Mouse (Mus musculus): ENCODE measurements around the gene Pdxk. TPM values are rescaled to one million over a fixed set of nuclear protein-coding genes. Genes with fewer than 3 reads are reported as not detected.

Pdxk gene
- polyA plus RNA-seq, 1 experiment from 2014 or later = 12.4 TPM

DNA sequence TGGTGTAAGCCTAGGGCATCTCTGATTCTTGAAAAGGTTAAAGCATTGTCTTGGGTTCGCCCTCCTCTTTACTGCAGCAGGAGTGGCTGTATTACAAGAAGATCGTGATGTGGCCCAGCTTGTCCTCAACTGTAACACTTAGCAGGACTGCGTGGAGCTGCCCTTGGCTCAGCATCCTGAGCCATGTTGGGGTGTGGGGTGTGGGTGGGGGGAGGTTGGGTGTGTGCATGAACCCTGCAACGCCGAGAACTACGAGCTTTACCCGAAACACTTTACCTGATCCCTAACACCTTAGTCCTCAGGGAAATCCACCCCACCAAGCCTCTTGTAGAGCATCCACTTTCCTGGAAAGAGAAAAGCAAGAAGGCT is 51.6 kb downstream of the Pdxk start:
- ATAC-seq (ENCODE audit: insufficient read depth, low FRiP score) = peak; percentile 18; the same call in 1 of the 2 replicates
- peak overlapping the region; percentile 85 for H3K4me2 ChIP-seq (ENCODE audit: low read depth, low read length)
- peaks cover 13% of the 10 kb centered on the region; the same call in 1 of the 2 replicates for H3K4me1 ChIP-seq (ENCODE audit: control insufficient read depth, insufficient read depth, low read length)
- WGBS = 34% methylated on average over 7 of the region's 7 CpGs
- H3K27ac ChIP-seq (ENCODE audit: low read length) = no peak overlapping the region
- no peaks in the 10 kb centered on the region for H3K9me3 ChIP-seq (replicated peaks; ENCODE audit: control insufficient read depth, low read length)
- peak overlapping the region; percentile 100 for H3K4me3 ChIP-seq (replicated peaks; ENCODE audit: low read length)
- H3K36me3 ChIP-seq (ENCODE audit: control insufficient read depth, insufficient read depth, low read length) = 0 out of 2 replicates have a peak, but pooled peaks cover 6% of the 10 kb centered on the region
- H3K9ac ChIP-seq (ENCODE audit: low read length) = peak overlapping the region; percentile 92
- no peaks in the 10 kb centered on the region for H3K27me3 ChIP-seq (ENCODE audit: control insufficient read depth, insufficient read depth, low read length)

DNA sequence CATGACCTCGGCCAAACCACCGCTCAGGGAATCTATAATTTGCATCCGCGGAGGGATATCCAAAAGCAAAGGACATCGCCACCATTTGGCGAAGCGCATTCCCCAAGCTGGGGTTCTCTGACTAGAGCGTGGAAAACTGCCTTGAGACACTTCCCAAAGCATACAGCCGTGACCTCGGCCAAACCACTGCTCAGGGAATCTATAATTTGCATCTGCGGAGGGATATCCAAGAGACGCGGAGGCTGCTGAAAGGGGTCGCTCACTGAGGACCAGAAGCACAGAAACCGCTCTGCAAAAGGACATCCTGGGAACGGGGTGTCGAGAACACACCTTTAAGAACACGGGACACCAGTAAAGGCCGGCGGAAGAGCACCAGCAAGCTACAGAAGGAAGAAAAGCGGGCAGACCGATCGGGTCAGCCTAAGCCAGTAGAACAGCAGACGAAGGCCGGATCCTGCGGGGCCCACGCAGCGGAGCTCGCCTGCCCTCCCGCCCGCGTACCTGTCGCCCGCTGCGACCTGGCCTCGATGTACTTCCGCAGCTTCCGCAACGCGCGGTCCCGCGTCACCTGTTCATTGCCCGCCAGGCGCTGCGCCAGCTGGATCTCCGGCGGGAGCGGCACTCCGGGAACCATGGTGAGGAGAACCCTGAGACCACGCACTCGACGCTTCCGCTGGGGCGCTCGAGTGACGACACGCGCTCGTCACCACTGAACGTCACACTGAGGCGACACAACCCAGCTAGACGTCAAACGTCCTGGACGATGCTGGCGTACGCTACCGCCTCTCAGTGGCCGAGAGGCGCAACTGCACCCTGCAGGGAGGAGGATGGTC is 52.2 kb downstream of the Pdxk start, which contains the start of gene Rrp1:
Gene Rrp1, minus strand, starts transcription at position 725 of the 833 bp plus-strand sequence.
- Histone ChIP-seq H3K4me3 (replicated peaks; ENCODE audit: low read length) (peak within 1 kb of the TSS; percentile 100), H3K9me3 (replicated peaks; ENCODE audit: control insufficient read depth, low read length) (no peaks in the 10 kb centered on the region), H3K27ac (ENCODE audit: low read length) (peak within 1 kb of the TSS; percentile 88), H3K36me3 (ENCODE audit: control insufficient read depth, insufficient read depth, low read length) (0 out of 2 replicates have a peak, but pooled peaks cover 8% of the 10 kb centered on the region), H3K4me1 (ENCODE audit: control insufficient read depth, insufficient read depth, low read length) (peaks cover 13% of the 10 kb centered on the region; the same call in 1 of the 2 replicates), H3K27me3 (ENCODE audit: control insufficient read depth, insufficient read depth, low read length) (no peaks in the 10 kb centered on the region), H3K9ac (ENCODE audit: low read length) (peak within 1 kb of the TSS; percentile 92), H3K4me2 (ENCODE audit: low read depth, low read length) (peak within 1 kb of the TSS; percentile 85)
- WGBS = 0% methylated on average over 70 of the region's 70 CpGs
- ATAC-seq (ENCODE audit: insufficient read depth, low FRiP score) = peak; percentile 93

DNA sequence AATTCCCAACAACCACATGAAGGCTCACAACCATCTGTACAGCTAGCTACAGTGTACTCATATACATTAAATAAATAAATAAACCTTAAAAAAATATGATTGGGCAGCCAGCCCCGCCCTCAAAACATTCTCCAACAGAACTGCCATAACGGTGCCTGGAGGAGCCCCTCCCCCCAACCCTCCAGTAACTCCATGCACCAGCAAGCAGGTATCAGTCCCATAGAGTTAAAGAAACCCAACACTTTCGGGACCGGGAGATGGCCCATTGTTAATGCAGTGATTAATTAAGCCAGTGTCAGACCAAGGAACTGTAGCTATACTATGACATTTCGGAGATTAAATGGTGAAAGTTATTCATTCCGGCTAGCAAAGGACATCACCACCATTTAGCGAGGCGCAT is 52.9 kb downstream of the Pdxk start:
- H3K4me1 ChIP-seq (ENCODE audit: control insufficient read depth, insufficient read depth, low read length) = peaks cover 13% of the 10 kb centered on the region; the same call in 1 of the 2 replicates
- WGBS = 11% methylated on average over 8 of the region's 8 CpGs
- peaks cover 13% of the 10 kb centered on the region; the same call in 1 of the 2 replicates for H3K36me3 ChIP-seq (ENCODE audit: control insufficient read depth, insufficient read depth, low read length)
- no peaks in the 10 kb centered on the region for H3K9me3 ChIP-seq (replicated peaks; ENCODE audit: control insufficient read depth, low read length)
- peak overlapping the region; percentile 92 for H3K9ac ChIP-seq (ENCODE audit: low read length)
- H3K4me3 ChIP-seq (replicated peaks; ENCODE audit: low read length) = peak overlapping the region; percentile 100
- H3K4me2 ChIP-seq (ENCODE audit: low read depth, low read length) = peak overlapping the region; percentile 85
- ATAC-seq (ENCODE audit: insufficient read depth, low FRiP score) = no peak
- H3K27me3 ChIP-seq (ENCODE audit: control insufficient read depth, insufficient read depth, low read length) = no peaks in the 10 kb centered on the region
- no peak overlapping the region for H3K27ac ChIP-seq (ENCODE audit: low read length)

DNA sequence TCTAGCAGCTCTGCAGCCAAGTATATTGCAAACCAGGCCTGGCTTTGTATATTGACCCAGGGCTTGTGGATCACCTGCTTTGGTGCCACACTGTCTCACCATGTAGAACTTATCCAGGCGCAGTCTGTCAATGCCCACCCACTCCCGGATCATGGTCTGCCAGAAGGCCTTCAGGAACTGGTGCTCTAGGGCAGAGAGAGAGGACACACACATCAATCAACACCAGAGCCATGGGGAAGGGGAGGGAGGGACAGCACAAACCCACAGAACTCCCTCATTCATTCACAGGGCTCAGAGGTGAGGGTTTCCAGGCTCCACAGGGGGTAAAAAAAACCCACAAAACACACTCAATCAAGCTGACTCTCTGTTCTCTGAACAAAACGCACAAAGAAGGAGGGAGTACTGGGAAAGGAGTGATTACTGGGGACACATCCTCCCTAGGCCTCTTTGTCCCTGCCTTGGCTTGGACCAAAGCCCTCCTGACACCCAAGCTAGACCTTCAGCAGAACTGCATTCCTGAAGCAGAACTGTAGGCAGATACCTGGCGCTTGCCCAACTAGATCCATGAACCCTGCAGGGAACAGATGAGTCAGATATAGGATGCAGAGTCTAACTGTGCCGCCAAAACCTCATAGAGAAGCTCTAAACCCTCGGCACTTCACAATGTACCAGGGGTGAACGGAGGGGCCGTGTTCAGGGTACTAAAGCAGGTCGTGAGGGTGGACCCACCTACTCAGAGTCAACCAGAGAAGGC is 55.6 kb downstream of the Pdxk start:
- Histone ChIP-seq H3K36me3 (ENCODE audit: control insufficient read depth, insufficient read depth, low read length) (peaks cover 26% of the 10 kb centered on the region; the same call in 1 of the 2 replicates), H3K27ac (ENCODE audit: low read length) (no peak overlapping the region), H3K9ac (ENCODE audit: low read length) (no peak overlapping the region), H3K9me3 (replicated peaks; ENCODE audit: control insufficient read depth, low read length) (no peaks in the 10 kb centered on the region), H3K27me3 (ENCODE audit: control insufficient read depth, insufficient read depth, low read length) (no peaks in the 10 kb centered on the region), H3K4me3 (replicated peaks; ENCODE audit: low read length) (no peak overlapping the region), H3K4me1 (ENCODE audit: control insufficient read depth, insufficient read depth, low read length) (peaks cover 13% of the 10 kb centered on the region; the same call in 1 of the 2 replicates), H3K4me2 (ENCODE audit: low read depth, low read length) (no peak overlapping the region)
- 87% methylated on average over 9 of the region's 9 CpGs for WGBS
- no peak for ATAC-seq (ENCODE audit: insufficient read depth, low FRiP score)

DNA sequence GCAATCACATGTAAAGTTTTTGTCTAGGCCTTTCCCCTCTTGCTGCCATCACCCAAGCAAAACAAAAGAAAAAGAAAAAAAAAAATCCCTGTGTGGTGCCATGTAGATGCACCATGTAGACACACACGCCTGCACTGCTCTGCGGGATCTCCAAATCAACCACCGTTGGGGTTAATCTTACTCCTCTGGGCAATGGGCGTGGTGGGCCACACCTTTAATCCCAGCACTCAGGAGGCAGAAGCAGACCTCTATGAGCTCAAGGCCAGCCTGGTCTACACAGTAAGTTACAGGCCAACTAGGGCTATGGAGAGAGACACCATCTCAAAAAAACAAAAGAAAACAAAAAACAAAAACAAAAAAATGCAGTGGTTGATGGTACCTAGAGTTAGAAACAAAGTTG is 57.6 kb downstream of the Pdxk start:
- Histone ChIP-seq H3K36me3 (ENCODE audit: control insufficient read depth, insufficient read depth, low read length) (peaks cover 37% of the 10 kb centered on the region; the same call in 1 of the 2 replicates), H3K27me3 (ENCODE audit: control insufficient read depth, insufficient read depth, low read length) (no peaks in the 10 kb centered on the region), H3K9ac (ENCODE audit: low read length) (no peak overlapping the region), H3K9me3 (replicated peaks; ENCODE audit: control insufficient read depth, low read length) (no peaks in the 10 kb centered on the region), H3K4me1 (ENCODE audit: control insufficient read depth, insufficient read depth, low read length) (peaks cover 7% of the 10 kb centered on the region; the same call in 1 of the 2 replicates), H3K27ac (ENCODE audit: low read length) (no peak overlapping the region), H3K4me3 (replicated peaks; ENCODE audit: low read length) (no peak overlapping the region), H3K4me2 (ENCODE audit: low read depth, low read length) (no peak overlapping the region)
- no peak for ATAC-seq (ENCODE audit: insufficient read depth, low FRiP score)
- 93% methylated on average over 4 of the region's 4 CpGs for WGBS

DNA sequence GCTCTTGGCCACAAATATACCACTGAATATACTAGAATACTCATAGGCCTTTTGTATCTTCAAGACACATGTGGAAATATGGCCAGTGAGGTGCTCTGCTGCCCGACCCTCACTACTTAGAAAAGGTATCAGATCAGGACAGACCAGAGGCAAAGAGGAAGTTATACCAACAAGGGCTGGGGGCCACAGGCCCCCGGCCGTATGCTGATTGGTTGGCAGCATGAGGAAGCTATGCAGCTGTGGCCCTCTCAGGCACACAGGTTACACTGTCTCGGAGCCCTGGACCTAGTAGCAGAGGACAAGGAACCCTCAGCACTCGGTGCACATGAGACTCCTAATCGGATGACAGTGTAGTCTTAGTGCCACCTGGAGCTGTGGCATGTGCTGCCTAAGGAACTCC is 58.6 kb downstream of the Pdxk start:
- WGBS = 82% methylated on average over 6 of the region's 6 CpGs
- H3K36me3 ChIP-seq (ENCODE audit: control insufficient read depth, insufficient read depth, low read length) = peaks cover 42% of the 10 kb centered on the region

DNA sequence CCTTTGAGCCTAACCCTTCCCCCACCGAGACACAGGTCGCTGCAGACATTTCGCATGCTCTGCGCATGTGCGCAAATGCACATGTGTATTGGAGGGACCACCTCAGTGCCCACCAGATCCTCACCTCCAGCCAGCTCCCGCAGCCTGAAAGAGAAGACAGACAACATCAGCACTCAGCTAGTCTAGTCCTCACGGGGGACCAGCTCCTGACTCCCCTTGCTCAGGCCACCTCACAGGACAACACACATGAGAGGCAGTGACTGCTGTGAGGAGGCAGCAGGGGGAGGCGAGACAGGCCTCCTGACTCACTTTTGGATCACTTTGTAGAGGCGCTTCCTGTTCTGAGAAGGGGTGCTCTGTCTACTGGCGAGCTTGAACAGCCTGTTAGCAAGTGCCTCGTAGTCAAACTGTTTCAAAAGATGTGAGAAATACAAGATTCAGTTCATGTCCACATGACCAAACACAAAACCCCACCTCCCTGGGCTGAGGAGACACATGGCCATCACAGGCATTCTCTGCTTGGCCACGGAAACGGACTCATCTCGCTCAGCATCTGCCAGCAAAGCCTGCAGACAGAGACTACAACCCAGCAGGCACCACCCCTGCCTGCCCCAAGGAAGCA is 62.4 kb downstream of the Pdxk start:
- H3K9ac ChIP-seq (ENCODE audit: low read length) = no peak overlapping the region
- H3K27ac ChIP-seq (ENCODE audit: low read length) = no peak overlapping the region
- no peaks in the 10 kb centered on the region; the same call in 1 of the 2 replicates for H3K9me3 ChIP-seq (replicated peaks; ENCODE audit: control insufficient read depth, low read length)
- no peaks in the 10 kb centered on the region for H3K27me3 ChIP-seq (ENCODE audit: control insufficient read depth, insufficient read depth, low read length)
- H3K36me3 ChIP-seq (ENCODE audit: control insufficient read depth, insufficient read depth, low read length) = peaks cover 37% of the 10 kb centered on the region
- H3K4me3 ChIP-seq (replicated peaks; ENCODE audit: low read length) = no peak overlapping the region
- H3K4me1 ChIP-seq (ENCODE audit: control insufficient read depth, insufficient read depth, low read length) = no peaks in the 10 kb centered on the region
- ATAC-seq (ENCODE audit: insufficient read depth, low FRiP score) = no peak
- no peak overlapping the region for H3K4me2 ChIP-seq (ENCODE audit: low read depth, low read length)
- 92% methylated on average over 14 of the region's 14 CpGs for WGBS

More for the DNA sequence above, 58.6 kb downstream of the Pdxk start:
- H3K9ac ChIP-seq (ENCODE audit: low read length) = no peak overlapping the region
- H3K4me3 ChIP-seq (replicated peaks; ENCODE audit: low read length) = no peak overlapping the region
- H3K4me1 ChIP-seq (ENCODE audit: control insufficient read depth, insufficient read depth, low read length) = no peaks in the 10 kb centered on the region; the same call in 1 of the 2 replicates
- H3K27ac ChIP-seq (ENCODE audit: low read length) = no peak overlapping the region
- no peak overlapping the region for H3K4me2 ChIP-seq (ENCODE audit: low read depth, low read length)
- ATAC-seq (ENCODE audit: insufficient read depth, low FRiP score) = no peak
- no peaks in the 10 kb centered on the region for H3K9me3 ChIP-seq (replicated peaks; ENCODE audit: control insufficient read depth, low read length)
- no peaks in the 10 kb centered on the region for H3K27me3 ChIP-seq (ENCODE audit: control insufficient read depth, insufficient read depth, low read length)

DNA sequence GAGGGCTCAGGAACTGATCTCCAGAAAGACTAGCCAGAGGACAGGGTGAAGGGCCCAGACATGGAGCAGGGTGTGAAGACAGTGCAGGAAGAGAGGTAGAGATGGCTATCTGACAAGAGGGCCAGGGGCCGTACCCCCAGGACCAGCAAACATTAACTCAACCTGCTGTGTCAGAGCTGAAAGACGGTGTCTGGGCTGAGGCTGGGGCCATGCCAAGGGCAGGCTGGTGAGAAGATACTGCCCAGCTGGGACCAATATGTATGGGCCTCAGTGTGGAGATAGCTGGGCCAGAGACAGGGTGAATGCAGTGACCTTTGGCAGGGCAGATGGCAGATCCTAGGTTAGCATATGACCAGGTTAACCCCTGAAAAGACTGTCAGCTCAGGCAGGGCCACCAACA is 63.6 kb downstream of the Pdxk start:
- WGBS = 83% methylated on average over 2 of the region's 2 CpGs
- no peak overlapping the region for H3K4me3 ChIP-seq (replicated peaks; ENCODE audit: low read length)
- no peak overlapping the region for H3K27ac ChIP-seq (ENCODE audit: low read length)
- H3K27me3 ChIP-seq (ENCODE audit: control insufficient read depth, insufficient read depth, low read length) = no peaks in the 10 kb centered on the region
- no peaks in the 10 kb centered on the region; the same call in 1 of the 2 replicates for H3K9me3 ChIP-seq (replicated peaks; ENCODE audit: control insufficient read depth, low read length)
- H3K4me2 ChIP-seq (ENCODE audit: low read depth, low read length) = no peak overlapping the region
- no peak overlapping the region for H3K9ac ChIP-seq (ENCODE audit: low read length)
- peaks cover 29% of the 10 kb centered on the region for H3K36me3 ChIP-seq (ENCODE audit: control insufficient read depth, insufficient read depth, low read length)
- H3K4me1 ChIP-seq (ENCODE audit: control insufficient read depth, insufficient read depth, low read length) = no peaks in the 10 kb centered on the region
- ATAC-seq (ENCODE audit: insufficient read depth, low FRiP score) = no peak

All from stomach, embryonic 16.5 days (tissue).